Mouse (Mus musculus): ENCODE measurements around the gene Prss42.
A peak's percentile ranks its signal among the peaks of the same experiment; 100 is the strongest.

The Prss42 gene

DNA sequence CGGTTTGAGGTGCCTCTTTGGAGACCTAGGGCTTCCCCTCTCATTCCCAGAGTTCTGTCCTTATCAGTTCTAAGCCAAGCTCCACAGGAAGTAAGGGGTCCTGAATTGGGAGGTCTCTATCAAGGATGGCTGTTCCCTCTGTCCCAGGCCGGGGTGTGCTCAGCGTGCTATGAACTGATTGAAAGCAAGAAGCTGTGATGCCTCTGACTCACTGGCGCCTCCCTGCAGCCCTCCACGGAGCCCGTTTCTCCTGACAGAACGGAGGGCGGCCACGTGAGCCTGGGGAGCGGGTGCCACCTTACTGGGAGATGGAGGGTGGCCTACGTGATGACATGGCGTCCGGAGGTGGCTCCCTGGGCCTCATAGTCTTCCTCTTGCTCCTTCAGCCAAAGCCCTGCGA, at the start of gene Prss42:
Gene Prss42 (plus strand): TSS at position 301 of the 400 bp plus-strand sequence.
- DNase-seq (ENCODE audit: low spot score in 2 of 2) = no peak

DNA sequence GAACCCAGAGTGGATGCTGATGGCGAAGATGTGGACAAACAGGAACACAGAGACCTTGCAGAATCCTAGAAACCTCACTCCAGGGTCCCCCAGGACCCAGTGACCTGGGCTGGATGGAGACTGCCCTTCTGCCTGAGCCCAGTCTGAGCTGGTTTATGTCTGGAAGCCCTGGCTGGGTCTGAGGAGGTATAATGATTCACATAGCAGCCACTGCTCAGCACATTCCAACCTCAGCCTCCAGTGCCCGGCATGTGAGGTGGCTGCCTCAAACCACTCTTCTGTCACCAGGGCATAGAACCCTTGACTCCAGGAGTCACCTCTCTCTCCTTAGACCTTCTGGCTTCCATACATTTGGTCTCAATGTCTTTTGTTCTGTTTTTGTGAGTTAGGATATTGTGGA, 49.5 kb upstream of the Prss42 start:
- DNase-seq (ENCODE audit: low spot score in 2 of 2) = no peak

DNA sequence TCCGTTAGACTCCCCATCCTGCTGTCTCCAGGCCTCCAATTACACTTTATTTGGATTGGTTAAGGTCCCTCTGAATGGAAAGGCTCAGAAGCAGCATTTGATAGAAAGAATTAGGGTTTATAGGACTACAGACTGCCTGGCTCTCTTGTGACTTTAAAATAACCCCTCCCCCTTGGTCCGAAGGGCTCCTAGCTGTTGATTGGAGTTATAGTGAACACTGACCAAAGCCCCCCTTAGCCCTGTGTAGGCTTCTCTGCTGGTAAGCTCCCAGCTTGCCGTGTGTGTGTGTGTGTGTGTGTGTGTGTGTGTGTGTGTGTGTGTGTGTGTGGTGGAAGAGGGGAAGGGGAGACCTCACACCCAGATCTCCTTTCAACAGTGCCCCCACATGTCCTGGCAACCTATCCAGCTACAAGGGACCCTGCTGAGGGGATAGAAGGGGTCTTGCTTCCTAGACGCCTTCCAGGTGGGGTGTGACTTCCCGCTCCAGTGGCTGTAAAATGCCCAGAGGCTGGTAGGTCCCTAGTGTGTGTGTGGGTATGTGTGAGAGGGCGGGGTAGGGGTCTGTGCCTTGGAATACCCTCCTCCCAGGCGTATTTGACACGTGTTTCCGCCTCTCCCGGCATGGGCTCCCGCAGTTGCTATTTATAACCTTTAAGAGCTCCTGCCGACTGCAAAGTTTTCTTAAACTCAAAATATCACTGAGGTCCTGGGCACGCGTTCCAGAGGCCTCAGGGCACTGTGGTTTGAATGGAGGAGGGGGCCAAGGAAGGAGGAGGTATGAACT, 47.4 kb upstream of the Prss42 start:
- DNase-seq (ENCODE audit: low spot score in 2 of 2) = no peak

DNA sequence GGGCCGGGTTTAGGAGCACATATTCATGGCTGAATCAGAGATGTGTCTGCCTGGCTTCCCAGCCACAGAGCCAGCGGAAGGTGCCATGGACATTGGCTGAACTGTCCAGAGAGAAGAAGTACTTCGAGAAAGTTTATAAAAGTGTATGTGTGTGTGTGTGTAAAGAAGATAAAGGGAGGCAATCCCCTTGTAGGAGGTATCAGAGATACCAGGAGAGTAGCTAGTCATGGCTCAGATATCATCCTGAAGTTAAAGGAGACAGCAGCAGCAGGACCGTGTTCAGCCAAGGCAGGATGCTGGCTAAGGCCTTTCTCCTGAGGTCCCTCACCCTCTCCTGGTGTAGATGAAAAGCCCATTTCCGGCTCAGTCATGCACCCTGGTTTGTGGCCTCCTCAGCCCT, 46.6 kb upstream of the Prss42 start:
- DNase-seq (ENCODE audit: low spot score in 2 of 2) = no peak

DNA sequence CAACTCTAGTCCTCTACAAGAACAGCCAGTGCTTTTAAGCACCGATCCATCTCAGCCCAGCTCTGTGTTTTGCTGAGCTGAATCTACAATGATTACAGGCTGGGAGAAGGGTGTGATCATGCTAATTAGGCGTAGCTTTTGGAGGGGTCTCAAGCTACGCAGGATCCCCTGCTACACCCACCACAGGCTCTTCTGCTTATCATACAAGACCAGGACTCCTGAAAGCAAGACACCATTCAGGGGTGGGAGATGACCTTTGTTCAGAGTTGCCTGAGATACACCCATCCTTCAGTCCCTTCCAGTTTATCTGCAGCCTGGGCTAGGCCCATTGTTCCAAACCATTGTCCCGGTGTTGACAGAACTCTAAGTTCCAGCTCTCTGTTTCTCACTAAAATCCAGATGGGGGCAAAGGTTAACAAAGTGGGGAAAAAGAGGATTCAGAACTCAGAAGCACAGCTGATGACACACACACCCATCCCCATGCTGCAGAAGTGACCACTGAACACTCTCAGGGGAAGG, 45.0 kb upstream of the Prss42 start:
- DNase-seq (ENCODE audit: low spot score in 2 of 2) = no peak

DNA sequence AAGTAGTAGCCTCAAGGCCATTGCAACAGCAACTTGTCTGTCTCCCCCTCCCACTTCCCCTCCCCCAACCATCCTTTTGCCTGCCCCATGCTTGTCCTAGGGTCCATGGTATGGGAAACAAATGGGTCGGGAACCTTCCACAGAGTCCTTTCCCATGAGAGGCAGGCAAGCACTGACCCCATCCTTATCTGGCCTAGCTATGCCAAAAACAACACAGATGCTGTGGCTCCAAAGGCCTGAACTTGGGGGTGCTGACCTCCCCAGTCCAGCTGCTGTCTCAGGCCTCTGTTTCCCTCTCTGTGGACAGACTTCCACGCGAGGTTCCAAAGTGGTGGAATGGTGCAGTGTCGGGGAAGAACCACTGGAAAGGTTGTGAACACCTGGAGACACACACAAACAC, 44.2 kb upstream of the Prss42 start:
- DNase-seq (ENCODE audit: low spot score in 2 of 2) = no peak

DNA sequence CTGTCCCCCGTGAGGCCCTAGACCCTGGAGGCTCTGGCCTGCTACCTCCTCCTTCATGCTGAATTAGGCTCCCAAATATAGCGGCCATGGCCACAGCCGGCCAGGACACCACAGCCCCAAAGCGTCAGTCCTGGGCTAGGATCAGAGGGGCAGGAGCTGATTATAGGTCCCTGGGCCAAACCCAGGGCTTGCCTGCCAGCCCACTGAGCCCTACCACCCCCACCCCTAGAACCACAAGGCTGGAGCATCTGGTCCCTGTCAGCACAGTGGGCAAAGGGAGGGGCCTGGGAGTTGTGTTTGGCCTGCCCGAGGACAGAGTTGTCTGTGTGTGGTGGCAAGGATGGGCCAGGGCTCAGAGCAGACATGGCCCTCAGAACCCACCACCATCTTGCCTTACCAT, 40.1 kb upstream of the Prss42 start:
- no peak for DNase-seq (ENCODE audit: low spot score in 2 of 2)

DNA sequence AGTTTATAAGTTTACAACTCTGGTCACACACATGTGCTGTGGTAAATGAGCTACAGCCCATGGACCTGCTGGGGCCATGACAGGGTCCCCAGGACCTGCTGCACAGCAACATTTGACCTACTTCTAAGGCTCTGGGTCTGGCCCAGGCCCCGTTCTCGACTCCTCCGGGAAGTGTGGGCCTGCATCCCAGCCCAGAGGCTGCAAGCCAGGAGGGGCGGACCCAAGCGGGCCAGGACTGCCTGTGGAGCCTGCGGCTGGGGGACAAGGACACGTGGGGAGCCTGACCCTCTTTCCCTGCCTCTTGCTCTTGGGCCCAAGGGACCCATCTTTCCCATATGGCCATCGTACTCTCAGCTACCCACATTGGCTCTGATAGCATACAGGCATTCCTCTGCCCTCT, 39.4 kb upstream of the Prss42 start:
- DNase-seq (ENCODE audit: low spot score in 2 of 2) = no peak

DNA sequence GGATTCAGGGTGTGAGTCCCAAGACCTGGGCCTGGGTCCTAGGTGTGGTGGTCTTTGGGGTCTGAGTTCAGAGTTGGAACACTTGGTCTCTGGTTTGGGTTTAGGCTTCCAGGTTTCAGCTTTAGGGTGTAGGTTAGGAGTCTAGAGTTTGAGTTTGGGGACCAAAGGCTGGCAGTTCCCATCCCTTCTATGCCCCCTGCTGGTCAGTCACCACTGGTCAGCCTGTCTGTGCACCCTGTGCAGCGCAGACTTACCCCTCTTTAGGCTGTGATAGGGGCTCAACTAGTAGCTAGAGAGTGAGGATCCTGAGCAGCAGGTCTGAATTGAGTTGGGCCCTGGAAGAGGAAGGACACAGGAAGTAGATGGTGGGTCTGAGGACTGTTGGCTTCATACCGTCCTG, 38.7 kb upstream of the Prss42 start:
- DNase-seq (ENCODE audit: low spot score in 2 of 2) = peak; percentile 40 to 75

DNA sequence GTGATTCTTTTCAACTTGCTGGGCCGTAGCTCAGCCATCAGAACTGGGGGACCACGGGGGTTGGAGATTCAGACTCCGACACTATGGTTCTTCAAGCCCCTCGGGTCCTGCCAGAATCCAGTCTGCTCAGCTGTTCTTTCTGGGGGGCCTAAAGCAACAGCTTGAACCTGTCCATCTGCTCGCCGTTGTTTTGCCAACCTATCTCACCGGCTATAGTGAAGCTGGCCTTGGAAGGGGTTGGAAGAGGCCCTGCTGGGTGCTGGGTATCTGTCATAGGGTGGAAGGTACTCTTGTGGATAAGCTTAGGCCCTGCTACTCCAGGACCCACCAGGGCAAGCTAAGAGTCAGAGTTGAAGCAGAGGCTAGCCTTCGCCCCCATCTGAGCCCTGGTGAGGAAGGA, 37.1 kb upstream of the Prss42 start:
- DNase-seq (ENCODE audit: low spot score in 2 of 2) = no peak

DNA sequence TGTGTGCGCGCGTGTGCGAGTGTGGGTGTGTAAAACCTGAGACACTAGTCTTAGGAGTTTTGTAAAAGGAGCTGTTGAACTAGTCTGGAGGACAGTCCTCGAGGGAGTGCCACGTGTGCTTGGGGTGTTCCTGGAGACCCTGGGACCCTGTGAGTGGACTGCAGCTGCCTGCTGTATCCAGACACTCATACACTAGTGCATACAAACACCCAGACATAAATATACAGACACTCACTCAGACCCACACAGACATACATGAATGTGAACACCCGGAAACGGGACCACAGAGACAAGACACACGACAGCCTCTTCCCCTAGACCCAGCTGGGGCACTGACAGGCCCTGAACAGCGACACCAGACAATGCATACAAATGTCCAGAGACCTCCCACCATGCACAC, 35.2 kb upstream of the Prss42 start:
- DNase-seq (ENCODE audit: low spot score in 2 of 2) = no peak

DNA sequence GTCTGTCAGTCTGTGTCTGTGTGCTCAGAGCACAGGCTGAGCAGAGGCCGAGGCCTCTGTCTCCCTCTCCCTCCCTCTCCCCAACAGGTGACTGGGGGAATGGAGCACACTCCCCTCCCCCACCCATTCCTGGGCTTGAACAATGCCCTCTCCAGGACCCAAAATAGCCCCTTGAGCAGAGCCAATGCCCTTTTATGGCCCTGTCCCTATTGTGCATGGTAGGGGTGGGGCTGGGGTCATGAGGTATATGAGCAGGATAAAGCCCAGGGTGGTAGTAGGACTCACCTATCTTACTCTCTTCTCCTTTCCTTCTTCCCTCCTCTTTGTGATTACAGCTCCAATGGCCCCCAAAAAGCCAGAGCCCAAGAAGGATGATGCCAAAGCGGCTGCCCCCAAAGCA, 34.6 kb upstream of the Prss42 start:
- no peak for DNase-seq (ENCODE audit: low spot score in 2 of 2)

DNA sequence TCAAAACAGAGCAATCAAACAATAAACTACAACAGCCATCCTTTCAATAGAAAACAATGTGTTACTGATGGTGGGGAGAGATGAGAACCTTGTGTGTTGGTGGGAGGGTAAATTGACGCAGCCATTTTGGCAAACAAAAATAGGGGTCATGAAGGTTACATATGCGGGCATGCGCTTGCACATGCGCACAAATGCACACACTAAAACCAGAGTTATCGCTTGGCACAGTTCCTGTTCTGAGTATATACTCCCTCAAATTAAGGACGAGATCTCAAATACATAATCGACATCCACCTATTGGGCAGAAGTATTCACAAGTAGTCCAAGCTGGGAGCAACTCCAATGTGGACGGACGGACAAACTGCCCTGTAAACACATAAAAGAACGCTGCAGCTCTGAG, 25.6 kb upstream of the Prss42 start:
- no peak for DNase-seq (ENCODE audit: low spot score in 2 of 2)

DNA sequence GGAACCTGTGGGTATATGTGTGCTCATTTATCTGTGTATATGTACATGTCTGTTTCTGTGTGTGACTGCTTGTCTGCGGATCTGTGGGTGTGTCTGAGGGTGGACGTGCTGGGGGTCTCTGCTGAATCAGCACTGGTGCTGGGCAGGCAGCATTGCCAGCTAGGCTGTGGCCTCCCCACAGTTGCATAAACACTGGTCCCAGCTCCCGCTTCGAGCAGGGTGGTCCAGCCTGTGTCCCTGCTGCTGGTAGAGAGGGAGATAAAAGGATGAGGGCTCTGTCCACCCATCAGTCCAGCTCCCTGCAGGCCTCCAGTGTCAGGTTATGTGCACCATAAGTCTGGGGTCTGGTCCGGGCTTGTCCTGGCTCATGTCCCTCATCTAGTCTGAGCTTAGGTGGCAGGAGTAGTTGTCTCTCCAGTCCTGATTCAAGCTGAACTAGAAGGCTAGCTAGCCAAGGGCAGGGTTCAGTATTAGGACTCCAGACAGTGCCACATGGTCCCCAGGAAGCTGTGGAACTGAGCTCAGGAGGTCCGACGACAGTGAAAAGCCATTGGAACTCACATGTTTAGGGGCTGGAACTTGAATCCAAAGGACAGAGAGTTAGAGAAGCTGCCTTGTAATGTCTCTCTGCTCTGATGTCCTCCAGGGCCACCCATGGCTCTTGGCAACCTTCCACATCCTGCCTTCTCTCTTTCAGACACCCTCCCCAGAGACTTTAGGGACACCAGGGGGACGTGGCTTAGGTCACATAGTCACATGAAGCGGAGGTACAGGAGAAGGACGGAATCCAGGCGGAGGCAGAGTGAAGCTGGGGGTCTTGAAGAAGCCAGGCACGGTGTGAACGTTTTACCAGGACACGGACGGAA, 23.3 kb upstream of the Prss42 start:
- no peak for DNase-seq (ENCODE audit: low spot score in 2 of 2)

DNA sequence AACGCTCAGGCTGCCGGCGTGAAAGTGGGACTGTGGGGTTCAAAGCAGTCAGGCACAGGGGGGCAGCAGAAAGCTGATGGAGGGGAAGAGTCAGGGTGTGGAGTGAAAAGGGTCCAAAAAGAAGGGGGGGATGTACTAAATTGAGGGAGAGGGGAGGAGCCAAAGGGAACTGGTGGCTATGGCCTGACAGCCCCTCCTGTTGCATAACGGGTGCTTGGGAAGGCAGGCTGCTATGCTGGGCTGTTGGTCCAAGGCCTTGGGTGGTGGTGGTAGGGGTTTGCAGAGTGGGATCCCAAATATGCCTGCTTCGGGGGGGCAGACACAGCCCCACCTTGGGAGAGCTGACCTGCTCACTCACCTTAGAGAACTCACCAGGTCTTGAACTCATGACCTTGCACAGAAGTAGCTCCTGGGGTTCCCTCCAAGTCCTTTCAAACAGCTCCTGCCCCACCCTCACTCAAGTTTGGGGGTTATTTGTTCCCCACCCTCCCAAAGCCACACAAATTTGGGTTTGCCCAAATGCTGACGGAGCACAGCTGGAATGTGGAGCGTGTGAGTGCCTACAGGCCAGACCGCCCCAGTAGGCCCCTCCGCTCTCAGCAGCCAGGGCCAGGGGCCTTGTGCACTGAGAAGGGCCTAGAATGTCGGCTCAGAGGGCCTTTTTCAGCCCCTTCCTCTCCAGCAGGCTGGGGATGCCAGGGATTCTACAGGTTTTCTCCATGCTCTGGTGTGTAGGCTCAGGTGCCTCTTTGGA, 22.5 kb upstream of the Prss42 start:
- no peak for DNase-seq (ENCODE audit: low spot score in 2 of 2)

DNA sequence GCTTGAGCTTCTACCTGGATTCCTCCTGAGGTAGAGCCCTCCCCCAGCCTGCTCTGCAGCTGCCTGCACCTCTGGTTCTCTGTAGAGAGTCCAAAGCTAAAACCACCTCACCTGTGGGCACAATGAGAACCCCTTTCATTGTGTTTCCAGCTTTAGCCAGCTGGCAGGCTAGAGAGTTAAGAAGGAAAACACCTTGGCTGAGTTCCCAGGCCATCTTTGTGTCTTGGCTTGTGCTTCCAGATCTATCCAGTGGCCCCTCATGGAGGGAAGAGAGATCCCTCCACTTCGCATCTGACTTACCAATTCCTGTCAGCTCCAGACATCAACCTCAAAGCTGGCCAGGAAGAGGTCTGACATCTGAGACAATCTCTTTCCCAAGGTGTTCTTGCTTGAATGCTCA, 19.9 kb upstream of the Prss42 start:
- DNase-seq (ENCODE audit: low spot score in 2 of 2) = no peak

DNA sequence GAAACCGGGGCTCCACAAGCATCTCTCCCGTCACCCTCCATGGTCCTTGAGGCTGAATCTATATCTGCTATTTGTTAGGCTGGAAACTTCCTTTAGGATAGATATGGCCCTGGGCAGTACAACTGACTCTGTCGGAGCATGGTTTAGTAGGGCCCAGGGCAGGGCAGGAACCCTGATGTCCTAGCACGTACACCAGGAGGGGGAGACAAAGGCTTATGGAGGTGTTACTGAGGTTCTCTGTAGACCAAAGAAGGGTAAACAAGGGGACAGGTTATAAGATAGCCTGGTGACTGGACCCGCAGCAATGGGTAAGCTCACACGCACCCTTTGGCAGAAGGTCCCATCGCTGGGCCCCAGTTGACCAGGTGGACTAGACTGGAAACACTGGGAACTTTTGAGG, 19.4 kb upstream of the Prss42 start:
- no peak for DNase-seq (ENCODE audit: low spot score in 2 of 2)

DNA sequence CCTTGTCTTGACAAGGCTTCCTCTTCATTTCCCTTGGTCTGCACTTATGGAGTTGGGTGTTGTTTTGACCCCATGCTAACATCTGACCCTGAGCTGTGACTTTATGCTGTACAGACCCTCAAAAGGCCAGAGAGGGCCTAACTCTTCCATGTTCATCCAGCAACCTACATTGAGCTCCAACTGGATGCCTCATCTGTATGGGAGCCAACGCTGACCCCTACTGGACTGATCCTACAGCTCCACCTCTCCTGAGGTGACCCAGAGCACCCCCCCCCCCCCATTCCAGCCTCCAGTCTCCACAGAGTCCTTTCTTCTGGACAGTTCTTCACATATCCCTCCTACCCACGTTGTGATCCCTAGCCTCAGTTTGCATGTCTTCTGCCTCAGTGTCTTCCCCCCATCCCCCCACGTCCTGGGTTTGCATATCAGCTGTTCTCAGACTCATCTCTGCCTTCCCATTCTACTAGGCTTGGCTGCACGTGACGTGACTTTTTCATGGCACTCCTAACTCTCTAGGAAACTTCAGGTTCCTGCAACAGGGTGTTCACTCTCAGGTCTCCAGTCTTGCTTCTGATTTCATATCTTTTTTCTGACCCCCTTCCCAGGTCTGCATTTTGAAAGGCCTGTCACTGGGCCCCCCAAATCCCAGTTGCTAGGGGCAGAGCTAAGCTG, 18.6 kb upstream of the Prss42 start:
- DNase-seq (ENCODE audit: low spot score in 2 of 2) = no peak

DNA sequence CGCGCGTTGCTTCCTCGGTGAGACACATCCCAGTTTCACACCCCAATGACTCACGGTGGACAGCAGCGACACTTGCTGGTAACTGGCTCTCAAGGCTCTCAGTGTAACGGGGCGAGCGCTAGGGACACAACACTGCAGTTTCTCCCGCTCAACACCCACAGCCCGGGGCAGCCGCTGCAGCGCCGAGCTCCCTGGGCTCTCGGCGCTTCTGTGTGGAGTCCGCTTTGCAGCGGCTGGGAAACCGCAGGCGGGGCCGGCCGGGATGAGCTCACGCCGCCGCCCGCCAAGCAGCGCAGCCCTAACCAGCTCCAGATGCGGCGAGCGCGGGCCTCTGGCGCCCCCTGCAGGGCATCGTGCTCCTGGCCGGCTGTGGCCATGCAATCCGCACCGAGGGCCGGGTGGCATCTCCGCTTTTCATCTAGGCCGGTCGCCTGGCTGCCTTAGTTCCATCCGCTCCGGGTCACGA, 16.7 kb upstream of the Prss42 start:
- DNase-seq (ENCODE audit: low spot score in 2 of 2) = peak; percentile 87 to 97

DNA sequence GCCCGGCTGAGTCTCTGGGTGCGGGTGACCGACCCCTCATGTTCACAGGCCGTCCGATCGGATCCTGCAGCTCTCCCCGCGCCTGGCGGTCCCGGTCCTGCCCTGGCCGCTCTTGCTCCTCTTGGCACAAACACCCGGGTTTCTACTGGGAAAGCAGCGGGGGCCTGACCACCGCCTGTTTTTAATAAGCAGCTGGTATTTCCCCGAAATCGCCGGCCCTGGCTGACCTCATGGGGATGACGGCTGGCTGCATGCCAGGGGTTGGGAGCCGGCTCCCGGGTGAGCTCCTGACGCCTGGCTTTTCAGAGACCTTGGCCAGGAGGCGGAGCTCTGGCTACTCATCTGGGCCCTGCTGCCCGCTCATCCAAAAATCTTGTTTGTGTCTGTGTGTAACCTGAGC, 16.2 kb upstream of the Prss42 start:
- DNase-seq (ENCODE audit: low spot score in 2 of 2) = peak; percentile 43 to 74

DNA sequence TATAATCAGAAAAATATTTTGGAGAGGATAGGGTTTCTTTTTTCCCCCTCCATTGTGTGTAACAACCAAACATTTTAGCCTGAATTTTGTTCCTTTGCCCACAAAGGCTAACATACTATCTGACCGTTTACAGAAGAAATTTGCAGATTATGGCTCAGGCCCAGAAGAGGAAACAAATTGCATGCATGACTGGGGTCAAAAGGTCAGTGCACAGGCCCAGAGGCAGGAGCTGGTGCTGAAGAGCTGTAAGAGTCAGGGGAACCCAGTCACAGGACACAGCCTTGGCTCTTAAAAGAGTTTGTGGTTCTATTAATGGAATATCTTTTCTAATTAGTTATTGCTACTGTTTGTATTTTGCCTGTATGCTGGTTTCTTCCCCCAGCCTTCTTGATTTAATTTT, 14.4 kb upstream of the Prss42 start:
- DNase-seq (ENCODE audit: low spot score in 2 of 2) = no peak

DNA sequence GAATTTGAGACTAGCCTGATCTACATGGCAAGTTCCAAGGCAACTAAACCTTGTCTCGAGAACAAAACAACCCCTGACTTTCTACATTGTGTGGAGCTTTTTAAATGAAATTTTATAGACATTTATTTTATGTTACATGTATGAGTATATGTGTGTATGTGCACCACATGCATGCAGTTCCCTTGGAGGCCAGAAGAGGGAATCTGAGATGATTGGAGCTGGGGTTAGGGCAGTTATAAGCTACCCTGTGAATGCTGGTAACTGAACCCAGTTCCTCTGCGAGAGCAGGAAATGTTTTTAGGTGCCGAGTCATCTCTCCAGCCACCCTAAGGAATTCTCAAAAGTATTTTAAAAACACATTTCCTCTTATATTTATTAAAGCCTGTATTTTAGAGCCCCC, 9.8 kb upstream of the Prss42 start:
- peak in 1 of 2 experiments; percentile 43 for DNase-seq (ENCODE audit: low spot score in 2 of 2)

Measured in spleen, postnatal 4 days (tissue).